Mouse (Mus musculus): ENCODE measurements around the gene Gpr18. TPM values are rescaled to one million over a fixed set of nuclear protein-coding genes. Genes with fewer than 3 reads are reported as not detected.
"Not testable (repeated sequence)": the region's sequence is repeated elsewhere in the genome, so short reads cannot be mapped to it uniquely, and the experiment has no call there.

Gene Gpr18
- polyA plus RNA-seq, 1 experiment from 2014 or later: 0.21 TPM

DNA sequence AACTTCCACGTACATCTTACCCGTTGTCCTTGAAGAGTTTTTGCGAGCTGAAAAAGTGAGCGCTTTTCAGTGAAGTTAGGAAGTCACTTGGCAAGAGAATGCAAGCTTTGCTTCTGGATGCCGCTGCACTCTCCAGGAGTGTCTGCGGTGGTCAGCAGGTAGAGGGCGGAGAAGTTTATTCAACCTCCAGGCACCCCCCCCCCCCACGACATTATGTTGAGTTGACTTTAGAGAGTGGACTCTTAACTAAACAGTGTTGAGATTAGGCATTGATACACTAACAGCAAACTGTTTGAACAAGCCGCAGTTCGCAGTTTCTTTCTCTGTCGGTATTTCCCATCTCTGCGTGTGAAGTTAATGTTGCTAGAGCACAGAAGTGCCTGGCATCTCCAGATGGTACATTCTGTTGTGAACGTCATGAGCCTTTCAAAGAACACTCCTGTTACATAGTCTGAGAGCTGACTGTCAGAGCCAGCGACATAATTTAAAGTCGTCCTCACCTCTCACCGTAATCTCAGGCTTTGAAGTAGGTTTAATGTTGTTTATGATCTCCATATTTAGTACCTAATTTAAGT lies 36.2 kb downstream of the Gpr18 start:
- Histone ChIP-seq H3K36me3 (no peaks in the 10 kb centered on the region), H3K27me3 (no peaks in the 10 kb centered on the region), H3K9ac (peak overlapping the region; percentile 97), H3K27ac (no peak overlapping the region), H3K4me2 (peak overlapping the region; percentile 95), H3K4me1 (replicated peaks) (peaks cover 33% of the 10 kb centered on the region), H3K4me3 (peak overlapping the region; percentile 94), H3K9me3 (replicated peaks) (no peaks in the 10 kb centered on the region)
- ATAC-seq (replicated peaks; ENCODE audit: insufficient number of reproducible peaks, insufficient read depth, low FRiP score, low read depth): no peak
- WGBS: 12% methylated on average over 16 of the region's 16 CpGs

DNA sequence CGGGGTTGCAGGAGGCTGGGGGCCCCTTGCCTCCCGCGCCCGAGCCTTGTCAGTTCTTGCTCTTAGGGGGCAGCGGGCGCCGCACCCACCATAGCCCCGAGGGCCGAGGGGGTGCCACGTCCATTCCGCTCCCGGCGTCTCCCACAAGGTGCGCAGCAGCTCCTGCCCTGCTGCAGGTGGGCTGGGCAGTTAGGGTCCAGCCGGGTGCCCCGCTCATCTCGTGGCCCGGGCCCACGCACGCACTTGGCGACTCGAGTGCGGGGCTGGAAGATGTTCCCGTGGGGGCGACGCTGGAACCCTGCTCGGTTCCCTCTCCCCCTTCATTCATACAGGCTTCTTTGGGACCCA lies 36.7 kb downstream of the Gpr18 start:
- Histone ChIP-seq H3K4me2 (peak overlapping the region; percentile 95), H3K9me3 (replicated peaks) (no peaks in the 10 kb centered on the region), H3K27me3 (no peaks in the 10 kb centered on the region), H3K4me1 (replicated peaks) (peaks cover 28% of the 10 kb centered on the region), H3K36me3 (no peaks in the 10 kb centered on the region), H3K9ac (peak overlapping the region; percentile 97), H3K4me3 (peak overlapping the region; percentile 94), H3K27ac (peak overlapping the region; percentile 94)
- ATAC-seq (replicated peaks; ENCODE audit: insufficient number of reproducible peaks, insufficient read depth, low FRiP score, low read depth): peak; percentile 29; the same call in 1 of the 2 replicates
- 0% methylated on average over 27 of the region's 27 CpGs for WGBS

DNA sequence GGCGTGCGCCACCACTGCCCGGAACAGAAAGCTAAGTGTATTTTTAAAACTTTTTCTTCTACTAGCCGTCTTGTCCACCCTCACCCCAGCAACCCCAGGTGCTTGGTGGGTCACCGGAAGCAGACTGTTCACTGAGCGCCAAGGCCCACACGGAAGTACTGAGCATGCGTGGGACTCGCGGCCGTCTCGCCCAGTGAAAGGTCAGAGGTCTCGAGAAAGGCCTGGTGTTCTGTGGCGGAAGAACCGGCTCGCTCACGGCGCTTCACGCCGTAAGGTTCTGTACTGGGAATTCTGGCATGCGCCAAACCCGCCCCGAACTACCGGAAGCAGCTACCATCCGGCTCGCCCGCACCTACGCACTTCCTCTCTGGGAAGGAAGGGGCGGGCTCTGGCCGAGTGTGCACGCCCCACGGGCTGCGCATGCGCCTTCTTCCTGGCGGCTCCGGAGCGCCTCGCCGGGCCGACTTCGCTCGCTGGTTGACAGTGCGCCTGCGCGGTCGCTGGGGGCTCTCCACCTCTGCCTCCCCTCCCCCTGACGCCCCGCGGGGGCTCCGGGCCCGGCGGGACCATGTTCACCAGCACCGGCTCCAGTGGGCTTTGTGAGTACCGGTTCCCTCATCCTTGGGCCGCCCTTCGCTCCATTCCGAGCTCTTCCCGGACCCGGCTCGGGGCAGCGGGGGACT lies 37.3 kb downstream of the Gpr18 start, which contains the start of gene Ubac2:
Gene Ubac2, plus strand, starts transcription at position 445 of the 683 bp plus-strand sequence.
- Histone ChIP-seq H3K27me3 (no peaks in the 10 kb centered on the region), H3K9me3 (replicated peaks) (no peaks in the 10 kb centered on the region), H3K4me1 (replicated peaks) (peaks cover 23% of the 10 kb centered on the region), H3K4me2 (peak within 1 kb of the TSS; percentile 95), H3K4me3 (peak within 1 kb of the TSS; percentile 94), H3K36me3 (no peaks in the 10 kb centered on the region), H3K27ac (peak within 1 kb of the TSS; percentile 94), H3K9ac (peak within 1 kb of the TSS; percentile 97)
- peak; percentile 98 for ATAC-seq (replicated peaks; ENCODE audit: insufficient number of reproducible peaks, insufficient read depth, low FRiP score, low read depth)
- under 1% methylated on average over 61 of the region's 61 CpGs for WGBS

DNA sequence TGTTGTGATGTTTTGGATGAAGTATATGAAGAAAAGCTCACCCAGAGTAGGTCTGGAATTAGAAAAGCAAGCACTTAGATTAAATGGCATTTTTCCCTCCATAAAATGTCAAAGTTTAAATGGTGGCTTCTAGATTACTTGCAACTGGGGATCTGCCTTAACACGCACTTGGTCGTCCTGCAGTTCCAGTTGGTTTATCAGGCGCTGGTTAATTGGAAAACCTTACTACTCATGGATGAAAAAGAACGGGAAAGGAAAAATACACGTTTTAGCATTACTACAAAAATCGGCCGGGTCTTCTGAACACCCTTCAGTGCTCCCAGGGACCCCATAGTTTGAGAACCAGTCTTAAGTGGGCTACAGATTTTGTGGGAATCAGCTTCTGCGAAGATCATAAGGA lies 37.9 kb downstream of the Gpr18 start:
- Histone ChIP-seq H3K27ac (peak overlapping the region; percentile 94), H3K9ac (peak overlapping the region; percentile 67; the same call in 1 of the 2 replicates), H3K4me1 (replicated peaks) (peaks cover 18% of the 10 kb centered on the region), H3K36me3 (no peaks in the 10 kb centered on the region), H3K9me3 (replicated peaks) (no peaks in the 10 kb centered on the region), H3K4me3 (peak overlapping the region; percentile 94), H3K27me3 (no peaks in the 10 kb centered on the region), H3K4me2 (peak overlapping the region; percentile 95)
- ATAC-seq (replicated peaks; ENCODE audit: insufficient number of reproducible peaks, insufficient read depth, low FRiP score, low read depth): no peak
- 33% methylated on average over 8 of the region's 8 CpGs for WGBS

DNA sequence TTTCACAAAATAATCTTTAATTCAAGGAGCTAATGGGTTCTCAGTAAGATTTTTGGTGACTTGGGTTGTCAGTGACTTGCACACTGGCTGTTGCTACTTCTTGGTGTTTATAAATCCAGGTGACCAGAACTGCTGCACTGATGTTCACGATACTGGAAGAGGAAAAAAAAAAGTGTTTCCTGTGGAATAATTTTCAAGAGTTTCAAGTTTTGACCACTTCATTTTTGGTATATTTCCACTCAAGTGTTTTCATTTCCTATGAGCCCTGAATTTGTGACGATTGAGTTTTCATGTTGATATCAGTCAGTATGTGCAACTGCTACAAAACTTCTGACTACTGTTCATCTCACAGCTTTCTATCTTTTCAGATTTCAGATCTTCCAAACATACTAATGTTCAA lies 38.7 kb downstream of the Gpr18 start:
- ATAC-seq (replicated peaks; ENCODE audit: insufficient number of reproducible peaks, insufficient read depth, low FRiP score, low read depth): no peak
- Histone ChIP-seq H3K4me2 (no peak overlapping the region), H3K27me3 (no peaks in the 10 kb centered on the region), H3K9me3 (replicated peaks) (no peaks in the 10 kb centered on the region), H3K4me3 (no peak overlapping the region), H3K27ac (no peak overlapping the region), H3K9ac (no peak overlapping the region), H3K4me1 (replicated peaks) (peaks cover 18% of the 10 kb centered on the region), H3K36me3 (no peaks in the 10 kb centered on the region)
- 87% methylated on average over 2 of the region's 2 CpGs for WGBS

DNA sequence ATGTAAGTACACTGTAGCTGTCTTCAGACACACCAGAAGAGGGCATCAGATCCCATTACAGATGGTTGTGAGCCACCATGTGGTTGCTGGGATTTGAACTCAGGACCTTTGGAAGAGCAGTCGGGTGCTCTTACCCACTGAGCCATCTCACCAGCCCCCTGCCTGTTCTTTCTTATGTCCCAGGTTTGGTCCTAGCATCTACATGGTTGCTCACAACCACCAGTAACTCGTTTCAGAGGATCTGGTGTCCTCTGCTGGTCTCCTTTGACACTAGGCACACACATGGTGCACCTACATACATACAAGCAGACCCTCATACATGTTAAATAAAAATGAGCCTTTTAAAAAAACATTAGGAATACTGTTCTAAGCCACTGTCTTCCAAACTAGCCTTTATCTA lies 39.4 kb downstream of the Gpr18 start:
- 64% methylated on average over 2 of the region's 2 CpGs for WGBS

DNA sequence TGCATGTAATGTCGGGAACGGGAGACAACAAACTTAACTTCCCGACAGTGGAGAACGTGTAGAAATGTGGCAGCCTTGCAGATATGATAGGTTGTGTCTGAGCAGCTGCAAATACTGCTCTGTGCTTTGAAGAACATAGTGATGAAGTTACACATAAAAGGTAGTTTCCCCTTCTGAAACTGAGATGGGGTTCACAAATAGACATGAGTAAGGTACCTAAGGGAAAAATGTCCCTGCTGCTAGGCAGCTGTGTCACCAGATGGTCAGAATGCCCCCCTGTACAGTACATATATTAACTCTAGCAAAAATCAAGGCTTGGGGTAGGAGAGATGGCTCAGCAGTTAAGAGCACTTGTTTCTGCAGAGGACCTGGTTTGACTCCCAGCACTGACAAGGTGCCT lies 41.9 kb downstream of the Gpr18 start:
- 72% methylated on average over 4 of the region's 4 CpGs for WGBS
- Histone ChIP-seq H3K9me3 (replicated peaks) (no peaks in the 10 kb centered on the region), H3K4me1 (replicated peaks) (peaks cover 2% of the 10 kb centered on the region; the same call in 1 of the 2 replicates), H3K27me3 (no peaks in the 10 kb centered on the region), H3K9ac (no peak overlapping the region), H3K27ac (no peak overlapping the region), H3K4me2 (no peak overlapping the region), H3K36me3 (no peaks in the 10 kb centered on the region), H3K4me3 (no peak overlapping the region)
- ATAC-seq (replicated peaks; ENCODE audit: insufficient number of reproducible peaks, insufficient read depth, low FRiP score, low read depth): no peak

More for the DNA sequence above, 39.4 kb downstream of the Gpr18 start:
- H3K4me2 ChIP-seq; H3K27ac ChIP-seq; H3K9me3 ChIP-seq (replicated peaks); H3K36me3 ChIP-seq; H3K4me3 ChIP-seq; H3K27me3 ChIP-seq; ATAC-seq (replicated peaks; ENCODE audit: insufficient number of reproducible peaks, insufficient read depth, low FRiP score, low read depth); H3K9ac ChIP-seq: not testable (repeated sequence)
- H3K4me1 ChIP-seq (replicated peaks): peaks cover 17% of the 10 kb centered on the region

DNA sequence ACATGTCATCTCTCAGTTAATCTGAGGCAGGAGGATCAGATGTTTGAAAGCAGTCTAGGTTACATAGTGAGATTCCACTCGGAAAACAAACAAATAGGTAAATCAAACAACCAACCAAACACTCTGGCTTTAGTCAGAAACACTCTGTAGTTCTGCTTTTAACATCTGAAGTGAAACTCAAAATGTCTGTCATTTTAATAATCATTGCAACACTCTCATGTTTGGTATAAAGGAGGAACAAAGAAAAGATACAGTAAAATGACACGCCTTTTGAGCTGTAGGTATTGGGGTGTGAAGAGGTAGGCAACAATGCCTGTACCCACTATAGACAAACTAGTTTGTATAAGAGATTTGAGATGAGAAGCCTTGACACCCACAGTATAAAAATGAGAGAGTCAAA lies 42.4 kb downstream of the Gpr18 start:
- no peaks in the 10 kb centered on the region for H3K27me3 ChIP-seq
- no peaks in the 10 kb centered on the region for H3K36me3 ChIP-seq
- 49% methylated on average over 2 of the region's 2 CpGs for WGBS
- H3K4me2 ChIP-seq: no peak overlapping the region
- no peak overlapping the region for H3K27ac ChIP-seq
- no peak for ATAC-seq (replicated peaks; ENCODE audit: insufficient number of reproducible peaks, insufficient read depth, low FRiP score, low read depth)
- H3K9ac ChIP-seq: no peak overlapping the region
- no peak overlapping the region for H3K4me3 ChIP-seq
- H3K9me3 ChIP-seq (replicated peaks): no peaks in the 10 kb centered on the region
- peaks cover 2% of the 10 kb centered on the region; the same call in 1 of the 2 replicates for H3K4me1 ChIP-seq (replicated peaks)

DNA sequence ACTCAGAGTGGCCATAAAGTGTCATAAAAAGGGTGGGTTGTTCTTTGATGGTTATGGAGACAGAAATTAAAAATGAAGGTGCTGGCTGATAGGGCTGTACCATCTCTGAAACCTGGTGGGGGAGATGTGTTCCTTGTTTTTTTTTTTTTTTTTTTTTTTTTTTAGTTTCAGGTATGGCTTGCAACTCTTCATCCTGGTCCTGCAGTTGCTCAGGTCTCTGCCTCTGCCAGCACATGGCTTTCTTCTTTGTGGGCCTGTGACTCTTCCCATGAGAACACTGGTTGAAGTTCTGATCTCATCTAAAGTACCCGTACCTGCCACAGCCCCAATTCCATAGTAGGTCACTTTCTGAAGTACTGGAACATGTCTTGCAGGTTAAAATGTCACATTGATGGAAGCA lies 42.8 kb downstream of the Gpr18 start:
- ATAC-seq (replicated peaks; ENCODE audit: insufficient number of reproducible peaks, insufficient read depth, low FRiP score, low read depth): no peak
- 67% methylated on average over 1 of the region's 1 CpGs for WGBS

DNA sequence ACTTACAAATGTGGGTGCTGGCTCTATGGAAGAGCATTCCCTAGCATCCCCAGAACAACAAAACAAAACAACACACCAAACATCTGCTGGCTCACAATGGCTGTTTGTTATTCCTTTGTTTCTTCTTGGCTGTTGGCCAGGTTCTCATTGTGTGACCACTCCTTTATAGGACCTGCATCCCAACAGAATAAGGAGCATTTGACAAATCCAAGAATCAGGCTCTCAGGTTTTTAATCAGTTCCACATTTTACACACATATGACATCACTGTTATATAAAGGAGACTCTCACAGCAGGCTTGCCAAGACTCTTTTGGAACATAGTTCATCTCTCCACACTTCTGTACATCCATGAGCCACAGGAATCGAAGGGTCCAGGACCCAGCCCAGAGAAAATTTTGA lies 46.5 kb downstream of the Gpr18 start:
- no peaks in the 10 kb centered on the region for H3K36me3 ChIP-seq
- 55% methylated on average over 1 of the region's 1 CpGs for WGBS
- H3K27ac ChIP-seq: no peak overlapping the region
- H3K4me3 ChIP-seq: no peak overlapping the region
- no peaks in the 10 kb centered on the region for H3K4me1 ChIP-seq (replicated peaks)
- no peak for ATAC-seq (replicated peaks; ENCODE audit: insufficient number of reproducible peaks, insufficient read depth, low FRiP score, low read depth)
- no peaks in the 10 kb centered on the region for H3K27me3 ChIP-seq
- no peak overlapping the region for H3K4me2 ChIP-seq
- H3K9ac ChIP-seq: no peak overlapping the region
- no peaks in the 10 kb centered on the region for H3K9me3 ChIP-seq (replicated peaks)

More for the DNA sequence above, 42.8 kb downstream of the Gpr18 start:
- Histone ChIP-seq H3K36me3 (no peaks in the 10 kb centered on the region), H3K4me1 (replicated peaks) (peaks cover 2% of the 10 kb centered on the region; the same call in 1 of the 2 replicates), H3K4me2 (no peak overlapping the region), H3K27ac (no peak overlapping the region), H3K9me3 (replicated peaks) (no peaks in the 10 kb centered on the region), H3K27me3 (no peaks in the 10 kb centered on the region), H3K9ac (no peak overlapping the region), H3K4me3 (no peak overlapping the region)

DNA sequence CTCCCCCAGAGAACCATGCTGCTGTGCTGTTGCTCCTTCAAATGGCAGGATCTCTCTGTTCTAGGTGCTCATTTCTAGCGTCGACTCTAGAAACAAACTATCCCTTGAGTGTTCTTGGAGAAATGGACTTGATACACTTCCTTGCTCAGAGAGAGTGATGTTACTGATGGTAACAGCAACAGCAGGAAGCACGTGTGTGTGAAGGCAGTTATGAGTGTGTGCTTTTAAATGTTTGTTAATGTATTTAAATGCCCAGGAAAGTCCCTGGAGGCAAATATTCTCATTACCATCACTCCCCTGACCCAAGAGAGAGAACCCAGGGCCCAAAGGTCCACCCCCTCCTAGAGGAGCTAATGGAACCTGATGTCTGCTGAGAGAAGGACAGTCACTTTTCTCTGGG lies 49.0 kb downstream of the Gpr18 start:
- Histone ChIP-seq H3K9ac (no peak overlapping the region), H3K4me3 (no peak overlapping the region), H3K27me3 (no peaks in the 10 kb centered on the region), H3K9me3 (replicated peaks) (no peaks in the 10 kb centered on the region), H3K36me3 (no peaks in the 10 kb centered on the region), H3K27ac (no peak overlapping the region), H3K4me1 (replicated peaks) (no peaks in the 10 kb centered on the region), H3K4me2 (no peak overlapping the region)
- ATAC-seq (replicated peaks; ENCODE audit: insufficient number of reproducible peaks, insufficient read depth, low FRiP score, low read depth): no peak
- 69% methylated on average over 3 of the region's 3 CpGs for WGBS

DNA sequence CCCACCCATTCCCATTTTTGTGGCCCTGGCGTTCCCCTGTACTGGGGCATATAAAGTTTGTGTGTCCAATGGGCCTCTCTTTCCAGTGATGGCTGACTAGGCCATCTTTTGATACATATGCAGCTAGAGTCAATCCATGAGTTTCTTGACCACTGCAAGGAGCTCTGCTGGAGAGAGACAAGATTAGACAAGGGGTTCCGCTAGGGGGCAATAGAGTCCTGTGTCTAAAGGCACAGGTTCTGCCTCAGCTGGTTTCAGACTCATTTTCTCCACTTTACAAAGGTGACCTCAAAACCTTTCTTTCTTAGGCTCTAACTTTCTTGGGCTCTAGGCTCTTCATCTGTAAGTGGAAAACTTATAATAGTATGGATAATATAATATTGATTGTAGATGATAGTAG lies 50.4 kb downstream of the Gpr18 start:
- H3K9me3 ChIP-seq (replicated peaks); H3K4me2 ChIP-seq; H3K4me1 ChIP-seq (replicated peaks); ATAC-seq (replicated peaks; ENCODE audit: insufficient number of reproducible peaks, insufficient read depth, low FRiP score, low read depth); H3K36me3 ChIP-seq; H3K27ac ChIP-seq; H3K4me3 ChIP-seq; H3K27me3 ChIP-seq; H3K9ac ChIP-seq: not testable (repeated sequence)
- 8% methylated on average over 2 of the region's 2 CpGs for WGBS

Measured in heart, embryonic 15.5 days (tissue).